Mouse (Mus musculus) kidney, adult 2 months (tissue): ENCODE data around the gene Casq2. TPM values are rescaled to one million over a fixed set of nuclear protein-coding genes. Genes with fewer than 3 reads are reported as not detected.

Experiments used
- DNase-seq: peaks from one replicate; pipeline ENCODE4 v3.0.0; 2021
- H3K27ac ChIP-seq: fragments of 200-500 bp; 2 replicates; pipeline ENCODE4 v1.5.1; 2012; ENCODE audit warnings: low read depth, low read length, control low read depth, inconsistent platforms; ENCODE audit not compliant: insufficient read depth
- H3K27me3 ChIP-seq: fragments of 200-500 bp; replicated peaks from 2 replicates; pipeline ENCODE4 v1.6.1; 2012; ENCODE audit warnings: mild to moderate bottlenecking, moderate library complexity, low read length, inconsistent platforms; ENCODE audit not compliant: control insufficient read depth, insufficient read depth
- H3K36me3 ChIP-seq: fragments of 200-500 bp; 2 replicates; pipeline ENCODE4 v1.6.1; 2012; ENCODE audit warnings: mild to moderate bottlenecking, moderate library complexity, low read length, inconsistent platforms; ENCODE audit not compliant: control insufficient read depth, insufficient read depth
- H3K4me1 ChIP-seq: fragments of 200-500 bp; 2 replicates; pipeline ENCODE4 v1.6.1; 2011; ENCODE audit warnings: low read length; ENCODE audit not compliant: control insufficient read depth, insufficient read depth
- H3K4me3 ChIP-seq: fragments of 200-500 bp; 2 replicates; pipeline ENCODE4 v1.5.1; 2011; ENCODE audit warnings: mild to moderate bottlenecking, low read depth, low read length, control low read depth; ENCODE audit not compliant: insufficient read depth
- CTCF ChIP-seq: fragments of 200-500 bp; conservative IDR thresholded peaks from 2 replicates; pipeline ENCODE4 v1.5.1; 2011; ENCODE audit warnings: low read depth, mild to moderate bottlenecking, control low read depth, low read length, moderate library complexity, mixed read lengths; ENCODE audit not compliant: insufficient read depth, insufficient read length
- POLR2A ChIP-seq: fragments of 200-500 bp; IDR thresholded peaks from one replicate; pipeline ENCODE4 v1.6.1; 2011; ENCODE audit warnings: low read depth, low read length, control low read depth
- WGBS: fragments of 180-500 bp; shearing (Covaris S2); methylation state at CpG from one replicate; pipeline ENCODE4 v1.1.7; 2018; 5-methylcytosine and 5-hydroxymethylcytosine counted together
- polyA plus RNA-seq: library from polyadenylated mRNA; depleted of rRNA; stranded (reverse); fragments of >200 nt; gene quantifications from 2 replicates; pipeline ENCODE4 v1.2.3, GENCODE M21; 2012; rRNA removed

The Casq2 gene
- 0.38 and 2.1 TPM in 2 replicates for polyA plus RNA-seq

GRCm38 (mm10) chr3:102086283-102086682 lies at the start of gene Casq2:
TSS of gene Casq2 (plus strand) at chr3:102086415.
- Histone ChIP-seq H3K36me3 (no peaks in the 10 kb centered on the region), H3K4me3 (no peak within 1 kb of the TSS), H3K27me3 (no peaks in the 10 kb centered on the region), H3K4me1 (no peaks in the 10 kb centered on the region), H3K27ac (no peak within 1 kb of the TSS)
- TF ChIP-seq POLR2A (no peak), CTCF (no peak)
- WGBS, result 74% methylated on average over 4 of the region's 4 CpGs
- no peak for DNase-seq

GRCm38 (mm10) chr3:102037806-102038205 lies 48.4 kb upstream of the Casq2 start:
- no peak overlapping the region for H3K27ac ChIP-seq
- no peak for DNase-seq
- WGBS, result 75% methylated on average over 5 of the region's 5 CpGs
- no peaks in the 10 kb centered on the region for H3K27me3 ChIP-seq
- H3K36me3 ChIP-seq, result no peaks in the 10 kb centered on the region
- no peaks in the 10 kb centered on the region for H3K4me1 ChIP-seq
- TF ChIP-seq POLR2A (no peak), CTCF (no peak)
- no peak overlapping the region for H3K4me3 ChIP-seq

GRCm38 (mm10) chr3:102038608-102039007 lies 47.6 kb upstream of the Casq2 start:
- H3K4me3 ChIP-seq, result no peak overlapping the region
- no peaks in the 10 kb centered on the region for H3K36me3 ChIP-seq
- TF ChIP-seq CTCF (no peak), POLR2A (no peak)
- no peaks in the 10 kb centered on the region for H3K4me1 ChIP-seq
- no peaks in the 10 kb centered on the region for H3K27me3 ChIP-seq
- H3K27ac ChIP-seq, result no peak overlapping the region
- WGBS, result 81% methylated on average over 6 of the region's 6 CpGs
- no peak for DNase-seq

GRCm38 (mm10) chr3:102041632-102042031 lies 44.6 kb upstream of the Casq2 start:
- H3K4me1 ChIP-seq, result no peaks in the 10 kb centered on the region
- H3K27ac ChIP-seq, result no peak overlapping the region
- no peaks in the 10 kb centered on the region for H3K27me3 ChIP-seq
- TF ChIP-seq CTCF, result no peak
- TF ChIP-seq POLR2A, result no peak
- no peak overlapping the region for H3K4me3 ChIP-seq
- no peak for DNase-seq
- no peaks in the 10 kb centered on the region for H3K36me3 ChIP-seq
- 90% methylated on average over 4 of the region's 4 CpGs for WGBS

GRCm38 (mm10) chr3:102045071-102045470 lies 41.1 kb upstream of the Casq2 start:
- H3K4me3 ChIP-seq, result no peak overlapping the region
- H3K4me1 ChIP-seq, result no peaks in the 10 kb centered on the region
- no peak overlapping the region for H3K27ac ChIP-seq
- no peaks in the 10 kb centered on the region for H3K36me3 ChIP-seq
- H3K27me3 ChIP-seq, result no peaks in the 10 kb centered on the region
- TF ChIP-seq CTCF (peak; percentile 56), POLR2A (no peak)
- WGBS, result 31% methylated on average over 3 of the region's 3 CpGs
- no peak for DNase-seq

- no peak for TF ChIP-seq POLR2A
- no peak for TF ChIP-seq CTCF
- no peak for DNase-seq
- Histone ChIP-seq H3K36me3 (no peaks in the 10 kb centered on the region), H3K27ac (no peak overlapping the region), H3K4me1 (no peaks in the 10 kb centered on the region), H3K27me3 (no peaks in the 10 kb centered on the region), H3K4me3 (no peak overlapping the region)
- WGBS, result 95% methylated on average over 2 of the region's 2 CpGs
Measured at GRCm38 (mm10) chr3:102047532-102047931, 38.7 kb upstream of the Casq2 start.

GRCm38 (mm10) chr3:102049207-102050104 lies 36.8 kb upstream of the Casq2 start:
- Histone ChIP-seq H3K4me3 (no peak overlapping the region), H3K4me1 (no peaks in the 10 kb centered on the region), H3K27ac (no peak overlapping the region), H3K27me3 (no peaks in the 10 kb centered on the region), H3K36me3 (no peaks in the 10 kb centered on the region)
- 82% methylated on average over 14 of the region's 14 CpGs for WGBS
- DNase-seq, result no peak
- TF ChIP-seq CTCF (no peak), POLR2A (no peak)
